Mouse (Mus musculus) testis, adult 2 months (tissue): Measurements from ENCODE around the gene Asic3.

Experiments
- CTCF ChIP-seq: fragments of 200-500 bp; IDR thresholded peaks from 2 replicates; pipeline ENCODE4 v1.5.1; 2012; ENCODE audit warnings: low read depth, mild to moderate bottlenecking, inconsistent platforms, low read length, moderate library complexity; ENCODE audit not compliant: control insufficient read depth, insufficient read depth, insufficient replicate concordance
- POLR2A ChIP-seq: fragments of 200-500 bp; IDR thresholded peaks from 2 replicates; pipeline ENCODE4 v1.6.1; 2012; ENCODE audit warnings: low read depth, mild to moderate bottlenecking, inconsistent platforms, low read length, moderate library complexity; ENCODE audit not compliant: control insufficient read depth

GRCm38 (mm10) chr5:24426556-24427284, 13.5 kb downstream of the Asic3 start:
- 0 out of 2 replicates have a peak, but pooled peaks have one; percentile 19 for TF ChIP-seq POLR2A
- TF ChIP-seq CTCF: no peak
